Mouse (Mus musculus) layer of hippocampus, adult 9-10 months (tissue): Measurements from ENCODE around the gene Aurka.
A peak's percentile ranks its signal among the peaks of the same experiment; 100 is the strongest.

Experiments used
- DNase-seq: peaks from one replicate; pipeline ENCODE4 v3.0.0; 2022; ENCODE audit warnings: low spot score

Aurka gene

DNA sequence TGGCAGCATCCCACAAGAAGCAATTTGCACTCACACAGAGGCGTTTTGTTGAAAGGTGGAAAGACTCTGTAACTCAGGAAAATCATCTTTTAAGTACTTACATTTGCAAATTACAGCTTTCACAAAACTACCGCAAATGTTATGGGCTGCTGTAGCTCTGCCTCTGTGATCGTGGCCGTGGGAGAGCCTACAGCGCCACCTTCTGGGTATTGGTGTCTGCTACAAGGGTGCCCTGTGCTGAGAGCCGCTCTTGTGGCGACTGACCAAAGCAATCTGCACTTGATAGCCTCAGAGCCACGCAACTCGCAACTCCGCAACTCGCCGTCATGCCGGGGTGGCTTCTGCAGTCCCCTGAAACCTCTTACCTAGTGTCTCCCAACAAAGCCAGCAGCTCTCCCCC lies 41.2 kb downstream of the Aurka start:
- peak; percentile 62 for DNase-seq

DNA sequence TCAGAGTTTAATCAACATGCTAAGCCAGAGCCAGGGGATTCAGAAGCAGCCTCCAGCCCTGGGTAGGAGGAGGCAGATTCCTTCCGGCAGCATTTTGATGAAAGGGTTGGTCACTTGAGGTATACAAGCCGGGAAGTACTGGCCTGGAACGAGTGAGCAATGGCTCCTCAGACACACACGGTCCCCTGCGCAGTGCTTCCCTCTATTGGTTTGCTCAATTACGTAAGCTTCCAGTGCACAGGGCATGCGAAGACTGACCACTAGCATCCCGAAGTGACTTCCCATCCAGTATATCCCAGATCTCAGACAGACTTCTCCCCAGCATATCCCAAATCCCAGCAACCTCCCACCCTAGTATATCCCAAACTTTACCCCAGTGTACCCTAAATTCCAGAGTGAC lies 42.1 kb downstream of the Aurka start:
- DNase-seq, result no peak

DNA sequence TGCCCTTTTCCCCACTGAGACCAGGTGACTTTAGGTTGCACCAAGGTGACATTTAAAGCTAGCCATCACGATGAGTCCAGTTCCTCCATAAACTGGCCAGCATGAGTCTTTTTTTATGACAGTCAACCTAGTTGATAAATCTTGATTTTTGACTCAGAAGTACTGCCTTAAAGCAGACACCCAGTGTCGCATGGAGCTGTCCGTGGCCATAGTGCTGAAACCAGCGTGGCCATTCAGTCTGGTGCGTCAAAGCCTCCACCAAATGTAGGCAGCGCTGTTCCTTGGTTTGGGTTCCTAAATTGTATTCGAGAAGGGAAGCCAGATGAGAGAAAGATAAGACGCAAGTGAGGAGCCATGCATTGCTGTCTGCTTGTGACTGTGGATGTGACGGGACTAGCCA lies 49.5 kb downstream of the Aurka start:
- no peak for DNase-seq

DNA sequence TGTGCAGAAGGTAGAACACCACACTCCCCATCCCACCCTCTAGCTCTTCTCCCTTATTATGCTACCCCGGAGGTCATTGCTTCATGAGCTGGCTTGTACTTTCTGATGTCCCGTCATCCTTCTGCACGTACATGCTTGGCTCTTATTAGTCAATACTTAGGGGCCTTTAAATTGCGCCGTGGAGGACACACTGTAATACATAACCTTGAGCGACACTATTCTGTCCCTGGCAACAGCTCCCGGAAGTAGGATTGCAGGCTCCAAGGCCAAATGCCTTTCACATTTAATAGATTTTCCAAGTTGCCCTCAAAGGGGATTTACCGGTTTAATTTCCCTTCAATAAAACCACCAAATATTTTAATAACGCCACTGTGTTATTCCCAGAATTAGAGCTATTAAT lies 58.6 kb downstream of the Aurka start:
- no peak for DNase-seq

DNA sequence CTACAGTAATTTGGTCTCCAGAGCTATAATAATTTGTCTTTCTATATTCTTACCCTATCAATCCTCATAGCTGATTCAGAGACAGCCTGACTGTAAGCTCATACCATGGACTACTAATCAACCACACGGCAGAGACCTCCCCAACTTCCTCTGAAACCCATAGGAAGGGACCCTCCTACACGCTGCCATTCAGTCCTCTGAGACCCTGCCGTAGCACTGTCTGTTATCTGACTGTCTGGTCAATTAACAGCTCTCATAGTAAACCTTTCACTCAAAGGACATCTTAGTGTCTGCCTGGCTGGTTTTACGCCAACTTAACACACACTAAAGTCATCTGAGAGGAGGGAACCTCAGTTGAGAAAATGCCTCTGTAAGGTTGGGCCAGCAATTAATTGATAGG lies 63.8 kb downstream of the Aurka start:
- no peak for DNase-seq
